Mouse (Mus musculus): ENCODE results near the gene Hmgcl.

DNA sequence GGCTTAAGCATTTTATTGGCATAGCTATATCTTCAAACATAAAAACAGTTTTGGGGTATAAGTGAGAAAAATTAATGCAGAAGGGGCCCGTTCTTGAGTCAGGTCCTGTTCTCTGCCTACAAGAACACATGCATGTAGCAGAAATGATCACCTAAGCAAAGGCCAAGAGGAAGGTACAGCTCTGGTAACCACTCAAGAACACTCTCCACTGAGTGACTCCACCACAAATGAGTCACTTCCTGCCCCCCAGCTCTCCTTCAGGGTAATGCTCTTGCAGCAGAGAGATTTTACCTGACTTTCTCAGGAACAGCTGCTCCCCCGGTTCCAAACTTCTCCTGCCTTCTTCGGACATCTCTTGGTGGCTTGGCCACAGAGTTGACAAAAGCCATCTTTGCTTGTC is 60.6 kb downstream of the Hmgcl start:
- TF ChIP-seq POLR2A (IDR thresholded peaks at IDR 0.05; ENCODE audit: insufficient read depth, low read depth, low read length) (no peak), CTCF (IDR thresholded peaks at IDR 0.05; ENCODE audit: insufficient read depth, low read depth, low read length) (no peak)

Data from olfactory bulb, adult 2 months (tissue).